In the genomic region with DNA sequence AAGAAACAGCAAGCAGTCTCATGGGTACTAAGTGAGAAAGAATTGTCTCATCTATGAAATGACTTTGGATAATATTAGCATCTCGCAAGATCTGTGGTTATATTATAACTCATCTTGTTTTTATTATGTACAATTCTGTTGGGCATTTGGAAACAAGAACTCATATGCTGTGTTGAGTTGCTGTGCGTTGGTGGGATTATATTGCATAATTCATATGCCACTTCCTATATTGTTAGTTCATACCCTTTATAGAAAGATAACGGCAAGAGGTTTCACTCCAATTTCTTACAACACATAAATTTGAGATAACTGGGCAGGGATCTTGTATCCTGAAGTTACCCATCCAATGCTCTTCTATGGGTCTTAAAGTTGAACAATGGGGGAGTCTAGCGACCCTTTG, we compare ENCODE assay signal across 13 mouse cellular contexts.
"Had no signal": no experiment of that assay in that cellular context is flagged by ENCODE, and none has a peak within 500 bp of the region (broad histone marks: within the 10 kb centered on the region; RNA-seq: fewer than 3 reads in every experiment).

No protein-coding gene starts in this region.

- ATAC-seq: midbrain, embryonic 13.5 days; midbrain, embryonic 16.5 days had no signal

- DNase-seq: kidney, adult 18-20 months; kidney, adult 9 months; kidney, postnatal 14 days; kidney, postnatal 4 days; layer of hippocampus, adult 9-11 months; liver, embryonic 13.5 days; lung, adult 2 months; lung, postnatal 14 days; retina, postnatal 1 day; thymus, adult 18-20 months; thymus, postnatal 36 days had no signal
